Mouse (Mus musculus): ENCODE measurements around the gene P2ry2. TPM values are rescaled to one million over a fixed set of nuclear protein-coding genes. Genes with fewer than 3 reads are reported as not detected.

P2ry2 gene
- polyA plus RNA-seq, 1 experiment from 2014 or later = 1.0 TPM

DNA sequence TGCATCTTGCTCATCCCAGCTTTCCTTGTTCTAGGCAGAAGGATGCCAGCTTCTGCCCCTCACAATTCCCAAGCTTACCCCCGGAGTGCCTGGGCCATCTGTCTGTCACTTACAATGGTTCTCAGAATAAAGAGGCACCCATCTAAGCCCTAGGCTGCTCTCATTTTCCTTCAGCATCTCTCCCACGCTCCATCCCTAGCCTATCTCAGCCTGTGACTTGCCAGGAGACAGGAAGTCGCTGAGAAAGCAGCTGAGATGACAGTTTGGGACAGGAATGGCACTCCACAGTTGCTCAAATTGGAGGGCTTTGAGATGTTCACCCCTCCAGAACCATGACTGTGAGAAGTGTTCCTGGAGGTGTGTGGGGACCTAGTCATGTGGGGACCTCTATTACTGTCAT, 39.8 kb downstream of the P2ry2 start:
- no peak overlapping the region for H3K4me3 ChIP-seq
- H3K9me3 ChIP-seq = no peaks in the 10 kb centered on the region
- H3K4me1 ChIP-seq = peaks cover 9% of the 10 kb centered on the region; the same call in 1 of the 2 replicates
- H3K9ac ChIP-seq = no peak overlapping the region
- no peak for ATAC-seq (ENCODE audit: low FRiP score, low read depth)
- H3K4me2 ChIP-seq (replicated peaks) = no peak overlapping the region
- 45% methylated on average over 3 of the region's 3 CpGs for WGBS
- H3K27ac ChIP-seq = no peak overlapping the region
- no peaks in the 10 kb centered on the region for H3K36me3 ChIP-seq
- peaks cover 29% of the 10 kb centered on the region for H3K27me3 ChIP-seq (replicated peaks)

DNA sequence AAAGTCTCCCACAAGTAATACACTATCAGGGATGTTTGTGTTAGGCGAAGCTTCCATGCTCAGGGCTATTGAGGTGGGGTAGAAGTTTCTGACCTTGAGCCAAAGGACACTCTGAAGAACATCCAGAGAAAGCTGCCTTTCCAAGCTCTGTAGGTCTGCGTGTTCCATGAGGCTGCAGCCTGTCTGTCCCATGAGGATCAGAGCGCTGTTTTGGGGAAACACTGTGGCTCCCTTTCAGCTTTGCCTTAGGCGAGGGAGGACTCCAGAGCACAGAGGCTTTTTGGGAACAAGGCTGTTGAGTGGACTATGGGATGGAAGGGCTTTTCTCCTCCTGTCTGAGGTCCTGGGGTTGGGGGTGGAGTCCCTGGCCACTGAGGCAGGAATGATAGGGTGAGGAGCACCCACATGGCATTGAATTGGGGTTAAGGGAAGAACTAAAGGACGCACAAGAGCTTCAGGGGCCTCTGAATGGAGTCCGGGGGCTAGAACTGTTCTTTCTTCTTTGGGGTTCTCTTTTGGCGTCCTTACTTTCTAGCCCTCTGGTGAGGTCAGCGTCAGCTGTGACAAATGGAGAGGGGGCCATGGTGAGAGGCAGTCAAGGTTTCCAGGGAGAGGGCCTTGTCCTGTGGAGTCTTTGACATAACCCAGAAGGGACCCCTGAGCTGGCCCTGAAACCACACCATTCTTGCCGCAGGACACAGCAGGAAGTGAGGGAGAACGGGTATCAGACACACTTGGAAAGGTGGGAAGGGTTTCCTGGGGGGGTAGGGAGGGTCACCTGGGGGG, 43.6 kb downstream of the P2ry2 start:
- Histone ChIP-seq H3K9me3 (no peaks in the 10 kb centered on the region), H3K4me1 (peaks cover under 1% of the 10 kb centered on the region; the same call in 1 of the 2 replicates), H3K36me3 (no peaks in the 10 kb centered on the region), H3K4me2 (replicated peaks) (no peak overlapping the region), H3K27me3 (replicated peaks) (peaks cover 14% of the 10 kb centered on the region), H3K4me3 (no peak overlapping the region), H3K9ac (no peak overlapping the region), H3K27ac (no peak overlapping the region)
- 78% methylated on average over 10 of the region's 10 CpGs for WGBS
- no peak for ATAC-seq (ENCODE audit: low FRiP score, low read depth)

DNA sequence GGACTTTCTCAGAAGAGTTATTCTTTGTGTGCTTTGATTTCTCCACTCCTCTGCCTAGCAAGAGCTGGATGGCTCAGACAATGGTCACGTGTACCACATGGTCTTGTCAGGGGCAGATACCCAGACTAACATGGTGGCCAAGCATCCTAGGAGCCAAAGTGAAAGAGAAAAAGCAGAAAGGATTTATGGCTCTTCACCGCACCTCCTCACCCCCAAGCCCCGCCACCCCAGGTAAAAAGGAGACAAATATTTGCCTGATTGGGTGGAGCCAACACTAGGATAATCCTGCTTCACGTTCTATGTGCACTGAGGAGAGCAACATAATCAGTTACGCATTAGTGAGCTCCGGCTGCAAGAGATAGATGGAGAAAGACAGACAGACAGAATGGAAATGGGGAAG, 44.3 kb downstream of the P2ry2 start:
- ATAC-seq (ENCODE audit: low FRiP score, low read depth) = no peak
- Histone ChIP-seq H3K27ac (no peak overlapping the region), H3K36me3 (no peaks in the 10 kb centered on the region), H3K9ac (no peak overlapping the region), H3K4me1 (no peaks in the 10 kb centered on the region), H3K4me3 (no peak overlapping the region), H3K27me3 (replicated peaks) (peaks cover 7% of the 10 kb centered on the region), H3K9me3 (no peaks in the 10 kb centered on the region), H3K4me2 (replicated peaks) (no peak overlapping the region)
- WGBS = 84% methylated on average over 6 of the region's 6 CpGs

DNA sequence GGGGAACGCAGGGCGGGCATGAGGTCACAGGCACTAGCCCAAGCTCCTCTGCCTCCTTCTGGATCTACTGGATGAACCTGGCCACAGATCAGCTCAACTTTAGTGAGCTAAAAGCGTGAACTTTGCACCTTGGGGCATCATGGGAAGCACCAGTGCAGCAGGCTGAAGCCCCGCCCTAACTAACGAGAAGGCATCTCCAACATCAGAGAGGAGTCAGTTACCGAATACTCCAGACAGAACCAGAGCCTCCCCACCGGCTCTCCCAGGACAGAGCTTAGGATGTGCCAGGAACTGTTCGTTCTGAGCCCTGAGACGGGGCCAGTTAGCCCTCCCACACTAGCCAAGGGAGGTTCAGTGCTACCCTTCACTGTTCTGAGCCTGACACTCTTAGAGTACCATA, 44.8 kb downstream of the P2ry2 start:
- Histone ChIP-seq H3K4me2 (replicated peaks) (no peak overlapping the region), H3K9ac (no peak overlapping the region), H3K27me3 (replicated peaks) (peaks cover 2% of the 10 kb centered on the region; the same call in 1 of the 2 replicates), H3K9me3 (no peaks in the 10 kb centered on the region), H3K27ac (no peak overlapping the region), H3K36me3 (no peaks in the 10 kb centered on the region), H3K4me1 (no peaks in the 10 kb centered on the region), H3K4me3 (no peak overlapping the region)
- WGBS = 84% methylated on average over 9 of the region's 9 CpGs
- ATAC-seq (ENCODE audit: low FRiP score, low read depth) = no peak

DNA sequence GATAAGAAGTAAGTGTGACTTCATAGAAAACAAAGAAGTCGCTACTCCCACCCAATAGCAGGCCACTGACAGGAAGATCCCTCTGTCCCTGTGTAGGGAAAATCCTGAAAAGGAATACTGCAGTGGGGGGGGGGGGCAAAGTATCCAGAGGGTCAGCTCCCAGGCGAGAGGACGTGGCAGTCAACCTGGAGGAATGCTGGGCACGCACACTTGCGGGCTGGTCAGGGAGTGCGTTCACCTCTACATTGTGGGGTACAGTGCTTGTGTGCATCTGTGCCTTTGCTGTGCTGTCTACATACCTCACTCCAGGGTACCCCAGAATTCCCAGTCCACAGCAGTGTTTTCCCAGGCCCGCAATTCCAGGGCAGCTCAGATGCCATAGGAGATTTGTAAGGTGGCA, 46.7 kb downstream of the P2ry2 start:
- Histone ChIP-seq H3K9me3 (no peaks in the 10 kb centered on the region), H3K36me3 (no peaks in the 10 kb centered on the region), H3K4me3 (no peak overlapping the region), H3K4me1 (no peaks in the 10 kb centered on the region), H3K9ac (no peak overlapping the region), H3K27ac (no peak overlapping the region), H3K4me2 (replicated peaks) (no peak overlapping the region), H3K27me3 (replicated peaks) (no peaks in the 10 kb centered on the region)
- WGBS = 91% methylated on average over 7 of the region's 7 CpGs
- no peak for ATAC-seq (ENCODE audit: low FRiP score, low read depth)

DNA sequence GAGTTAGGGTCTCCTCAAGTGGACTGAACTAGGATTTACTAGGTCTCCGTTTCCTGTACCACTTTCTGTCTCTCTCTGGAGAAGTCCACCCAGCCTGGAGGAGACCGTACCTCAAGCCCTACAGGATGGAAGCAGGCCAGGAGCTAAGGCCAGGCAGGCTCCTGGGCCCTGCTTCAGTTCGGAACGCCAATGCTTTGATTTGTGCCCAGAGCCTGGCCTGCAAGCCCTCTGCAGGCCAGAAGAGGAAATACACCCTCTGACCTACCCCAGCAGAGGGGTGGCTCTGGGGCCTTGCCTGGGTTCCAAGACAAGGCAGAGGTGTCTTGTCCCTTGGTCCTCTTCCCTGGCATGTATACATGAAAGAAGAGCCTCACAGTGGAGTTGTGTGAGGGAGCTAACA, 47.6 kb downstream of the P2ry2 start:
- no peak for ATAC-seq (ENCODE audit: low FRiP score, low read depth)
- Histone ChIP-seq H3K27me3 (replicated peaks) (no peaks in the 10 kb centered on the region), H3K9me3 (no peaks in the 10 kb centered on the region), H3K4me3 (no peak overlapping the region), H3K4me2 (replicated peaks) (no peak overlapping the region), H3K9ac (no peak overlapping the region), H3K4me1 (no peaks in the 10 kb centered on the region), H3K27ac (no peak overlapping the region), H3K36me3 (no peaks in the 10 kb centered on the region)
- 24% methylated on average over 4 of the region's 4 CpGs for WGBS

DNA sequence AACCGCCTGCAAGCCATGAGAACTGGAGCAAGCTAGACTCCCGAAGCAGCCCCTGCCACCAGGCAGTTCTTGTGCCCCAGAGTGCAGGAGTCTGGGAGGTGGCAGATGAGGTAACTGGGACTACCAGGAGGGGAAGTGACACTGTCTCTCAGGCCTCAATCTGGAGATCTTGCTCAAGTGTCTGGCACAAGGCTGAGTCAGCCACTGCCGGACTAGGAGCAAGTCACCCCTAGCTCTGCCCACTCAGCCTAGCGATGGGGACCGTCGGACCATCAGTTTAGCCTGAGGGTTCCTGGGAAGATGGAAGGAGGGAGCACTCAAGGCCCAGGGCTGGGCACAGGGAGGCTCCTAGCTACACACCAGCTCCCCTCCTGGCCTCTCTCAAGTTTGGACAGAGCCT, 48.4 kb downstream of the P2ry2 start:
- Histone ChIP-seq H3K4me1 (no peaks in the 10 kb centered on the region), H3K27me3 (replicated peaks) (no peaks in the 10 kb centered on the region), H3K9ac (no peak overlapping the region), H3K36me3 (no peaks in the 10 kb centered on the region), H3K4me3 (no peak overlapping the region), H3K4me2 (replicated peaks) (no peak overlapping the region), H3K27ac (no peak overlapping the region), H3K9me3 (no peaks in the 10 kb centered on the region)
- no peak for ATAC-seq (ENCODE audit: low FRiP score, low read depth)
- WGBS = 87% methylated on average over 6 of the region's 6 CpGs

DNA sequence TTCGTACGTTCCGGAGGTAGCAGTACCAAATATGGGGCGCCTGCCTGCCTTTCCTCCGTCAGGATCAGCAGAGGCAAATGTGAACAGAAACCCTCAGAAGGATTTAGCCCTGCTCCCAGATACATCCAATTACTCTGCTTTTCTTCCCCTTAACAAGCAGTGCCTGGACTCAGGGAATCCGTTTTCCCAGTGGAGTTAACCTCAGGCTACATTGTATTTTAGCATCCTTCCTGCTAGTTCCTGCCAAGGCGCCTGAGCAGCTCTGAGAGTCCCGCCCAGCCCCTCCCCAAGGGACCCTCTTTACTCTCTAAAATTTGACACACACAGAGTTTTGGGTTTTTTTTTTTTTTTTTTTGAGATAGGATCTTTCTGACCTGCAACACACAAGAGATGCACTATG, 49.3 kb downstream of the P2ry2 start:
- Histone ChIP-seq H3K4me1 (no peaks in the 10 kb centered on the region), H3K27me3 (replicated peaks) (no peaks in the 10 kb centered on the region), H3K4me3 (no peak overlapping the region), H3K27ac (no peak overlapping the region), H3K4me2 (replicated peaks) (no peak overlapping the region), H3K9ac (no peak overlapping the region), H3K9me3 (no peaks in the 10 kb centered on the region), H3K36me3 (no peaks in the 10 kb centered on the region)
- no peak for ATAC-seq (ENCODE audit: low FRiP score, low read depth)
- 81% methylated on average over 8 of the region's 8 CpGs for WGBS

DNA sequence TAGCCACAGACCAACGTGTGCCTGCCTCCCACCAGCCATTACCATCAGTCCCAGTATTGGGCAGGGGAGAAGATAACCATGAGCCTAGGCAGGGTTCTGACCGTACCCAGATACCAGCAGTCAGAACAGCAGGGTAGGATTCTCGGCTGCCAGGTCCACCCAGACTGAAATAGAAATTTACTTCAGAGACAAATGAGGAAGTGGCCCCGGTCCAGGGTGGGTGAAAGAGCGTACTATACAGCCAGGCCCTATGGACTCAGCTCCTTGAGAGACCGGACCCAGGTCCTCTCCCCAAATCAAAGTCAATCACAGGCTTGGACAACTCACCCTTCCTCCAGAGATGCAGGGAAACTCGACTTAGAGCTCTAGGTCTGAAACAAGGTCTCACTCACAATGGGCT, 51.5 kb downstream of the P2ry2 start:
- Histone ChIP-seq H3K4me1 (no peaks in the 10 kb centered on the region), H3K36me3 (no peaks in the 10 kb centered on the region), H3K9ac (no peak overlapping the region), H3K9me3 (no peaks in the 10 kb centered on the region), H3K27ac (no peak overlapping the region), H3K4me2 (replicated peaks) (no peak overlapping the region), H3K27me3 (replicated peaks) (no peaks in the 10 kb centered on the region), H3K4me3 (no peak overlapping the region)
- WGBS = 82% methylated on average over 7 of the region's 7 CpGs
- ATAC-seq (ENCODE audit: low FRiP score, low read depth) = no peak

DNA sequence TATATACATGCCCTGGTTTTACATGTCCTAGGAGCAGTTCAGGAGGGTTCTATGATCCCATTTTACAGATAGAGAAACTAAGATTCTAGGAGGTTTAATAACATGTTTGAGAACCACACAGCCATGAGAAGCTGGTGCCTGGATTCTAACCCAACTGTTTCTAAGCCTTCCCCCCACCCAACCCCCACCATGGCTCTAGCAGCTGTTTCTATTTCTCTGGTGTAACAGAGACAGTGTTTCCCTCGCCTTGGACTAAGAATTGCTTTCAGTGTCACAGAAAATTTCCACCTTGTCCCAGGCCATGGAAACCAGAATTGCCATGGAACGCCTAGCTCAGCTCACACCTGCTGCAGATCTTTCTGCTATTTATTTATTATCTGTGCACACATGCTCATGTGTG, 52.2 kb downstream of the P2ry2 start:
- WGBS = 80% methylated on average over 2 of the region's 2 CpGs
- no peak for ATAC-seq (ENCODE audit: low FRiP score, low read depth)
- no peaks in the 10 kb centered on the region for H3K4me1 ChIP-seq

DNA sequence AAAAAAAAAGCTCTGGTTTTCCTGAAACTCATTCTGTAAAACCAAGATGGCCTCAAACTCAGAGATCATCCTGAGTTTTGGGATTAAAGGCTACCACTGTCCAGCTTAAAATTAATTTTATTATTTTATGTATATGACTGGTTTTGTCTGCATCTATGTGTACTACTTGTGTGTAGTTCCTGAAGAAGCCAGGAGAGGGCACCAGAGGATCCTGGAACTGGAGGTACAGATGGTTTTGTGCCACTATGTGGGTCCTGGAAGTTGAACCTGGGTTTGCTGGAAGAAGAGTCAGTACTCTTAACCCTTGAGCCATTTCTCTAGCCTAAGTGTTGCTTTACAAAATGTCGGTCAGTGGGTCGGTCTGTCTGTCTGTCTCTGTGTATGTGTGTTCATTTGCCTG, 54.2 kb downstream of the P2ry2 start:
- Histone ChIP-seq H3K4me1 (no peaks in the 10 kb centered on the region), H3K9me3 (no peaks in the 10 kb centered on the region), H3K27ac (no peak overlapping the region), H3K4me2 (replicated peaks) (no peak overlapping the region), H3K36me3 (no peaks in the 10 kb centered on the region), H3K9ac (no peak overlapping the region), H3K4me3 (no peak overlapping the region), H3K27me3 (replicated peaks) (no peaks in the 10 kb centered on the region)
- no peak for ATAC-seq (ENCODE audit: low FRiP score, low read depth)
- WGBS = 91% methylated on average over 2 of the region's 2 CpGs

More for the DNA sequence above, 52.2 kb downstream of the P2ry2 start:
- no peak overlapping the region for H3K9ac ChIP-seq
- no peaks in the 10 kb centered on the region for H3K9me3 ChIP-seq
- no peaks in the 10 kb centered on the region for H3K36me3 ChIP-seq
- H3K4me2 ChIP-seq (replicated peaks) = no peak overlapping the region
- no peak overlapping the region for H3K27ac ChIP-seq
- no peak overlapping the region for H3K4me3 ChIP-seq
- no peaks in the 10 kb centered on the region for H3K27me3 ChIP-seq (replicated peaks)

DNA sequence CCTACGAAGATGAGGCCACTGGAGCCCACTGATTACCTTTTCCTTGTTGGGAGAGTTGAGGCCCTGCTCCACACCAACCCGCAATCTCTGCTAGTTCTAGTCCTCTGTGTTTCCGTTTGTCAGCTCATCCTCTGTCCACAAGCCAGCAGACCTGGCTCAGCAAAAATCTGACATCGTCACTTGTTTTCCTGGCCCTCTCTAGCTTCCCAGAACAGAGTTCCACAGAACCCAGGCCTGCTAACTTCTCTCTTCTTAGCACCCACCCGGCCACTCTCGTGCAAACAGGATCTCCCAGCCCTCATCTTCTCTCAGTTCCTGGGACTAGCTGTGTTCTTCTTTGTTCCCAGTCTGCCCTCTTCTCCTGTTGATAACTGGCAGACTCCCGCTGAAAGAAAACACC, 60.0 kb downstream of the P2ry2 start:
- Histone ChIP-seq H3K4me1 (no peaks in the 10 kb centered on the region), H3K27me3 (replicated peaks) (no peaks in the 10 kb centered on the region), H3K4me3 (no peak overlapping the region), H3K36me3 (no peaks in the 10 kb centered on the region), H3K27ac (no peak overlapping the region), H3K4me2 (replicated peaks) (no peak overlapping the region), H3K9ac (no peak overlapping the region), H3K9me3 (no peaks in the 10 kb centered on the region)
- no peak for ATAC-seq (ENCODE audit: low FRiP score, low read depth)
- WGBS = 89% methylated on average over 7 of the region's 7 CpGs

DNA sequence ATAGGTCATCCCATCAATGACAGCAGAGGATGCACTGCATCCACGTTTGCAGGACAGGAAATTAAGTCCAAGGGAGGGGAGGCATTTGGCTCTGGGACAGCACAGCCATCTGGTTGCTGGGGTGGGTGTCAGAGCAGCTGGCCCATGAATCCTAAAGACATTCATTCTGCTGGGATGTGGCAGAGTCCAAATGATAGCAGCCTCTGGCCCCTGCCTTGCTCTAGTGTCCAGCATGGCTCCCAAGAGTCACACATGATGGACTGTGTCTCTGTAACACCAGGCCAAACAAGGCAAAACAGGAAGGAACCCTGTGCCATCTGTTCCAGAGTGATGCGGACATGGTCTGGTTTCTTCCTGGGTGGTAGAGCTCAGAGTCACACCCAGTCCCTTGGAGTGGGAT, 60.8 kb downstream of the P2ry2 start:
- H3K4me3 ChIP-seq = no peak overlapping the region
- H3K4me2 ChIP-seq (replicated peaks) = no peak overlapping the region
- no peaks in the 10 kb centered on the region for H3K9me3 ChIP-seq
- H3K27me3 ChIP-seq (replicated peaks) = no peaks in the 10 kb centered on the region
- ATAC-seq (ENCODE audit: low FRiP score, low read depth) = no peak
- no peaks in the 10 kb centered on the region for H3K4me1 ChIP-seq
- H3K27ac ChIP-seq = no peak overlapping the region
- H3K36me3 ChIP-seq = no peaks in the 10 kb centered on the region
- no peak overlapping the region for H3K9ac ChIP-seq
- WGBS = 54% methylated on average over 2 of the region's 2 CpGs
